Mouse (Mus musculus) limb, embryonic 10.5 days (tissue): ENCODE measurements at regions not wholly inside any gene's neighbourhood (a gene's known extent, or its start where the extent isn't known, plus 50 kb on each side); places are given as distances from the start of the nearest gene placed in this dataset.

Source experiments
- DNase-seq: peaks from one replicate; pipeline ENCODE4 v3.0.0-alpha.2; 2017; ENCODE audit warnings: low spot score
- H3K27ac ChIP-seq: fragments of 300-500 bp; sonication (generic); 2 replicates; pipeline ENCODE4 v1.5.1; 2016; ENCODE audit warnings: mild to moderate bottlenecking
- H3K27me3 ChIP-seq: fragments of 300-500 bp; sonication (generic); 2 replicates; pipeline ENCODE4 v1.6.1; 2016; ENCODE audit warnings: low read depth, mild to moderate bottlenecking; ENCODE audit not compliant: poor library complexity, severe bottlenecking
- H3K36me3 ChIP-seq: fragments of 300-500 bp; sonication (generic); 2 replicates; pipeline ENCODE4 v1.6.1; 2016; ENCODE audit warnings: mild to moderate bottlenecking, moderate library complexity
- H3K4me1 ChIP-seq: fragments of 300-500 bp; sonication (generic); 2 replicates; pipeline ENCODE4 v1.6.1; 2016
- H3K4me3 ChIP-seq: fragments of 300-500 bp; sonication (generic); 2 replicates; pipeline ENCODE4 v1.5.1; 2016; ENCODE audit warnings: mild to moderate bottlenecking, moderate library complexity
- H3K9me3 ChIP-seq: fragments of 300-500 bp; sonication (generic); replicated peaks from 2 replicates; pipeline ENCODE4 v1.6.1; 2016; ENCODE audit warnings: mild to moderate bottlenecking
- WGBS: fragments of 180-500 bp; shearing (Covaris S2); methylation state at CpG from one replicate; pipeline ENCODE4 v1.1.7; 2016; 5-methylcytosine and 5-hydroxymethylcytosine counted together

- no peak for DNase-seq
Observed at GRCm38 (mm10) chr4:47948789-47949188, 96.2 kb upstream of the Nr4a3 start.

GRCm38 (mm10) chr4:47954576-47955305 lies 90.2 kb upstream of the Nr4a3 start:
- H3K27ac ChIP-seq, result no peak overlapping the region
- no peaks in the 10 kb centered on the region for H3K4me1 ChIP-seq
- H3K9me3 ChIP-seq, result no peaks in the 10 kb centered on the region
- H3K36me3 ChIP-seq, result no peaks in the 10 kb centered on the region
- DNase-seq, result no peak
- H3K27me3 ChIP-seq, result no peaks in the 10 kb centered on the region
- 69% methylated on average over 15 of the region's 15 CpGs for WGBS
- H3K4me3 ChIP-seq, result no peak overlapping the region

More at GRCm38 (mm10) chr4:47948789-47949188, 96.2 kb upstream of the Nr4a3 start:
- no peaks in the 10 kb centered on the region for H3K4me1 ChIP-seq
- no peaks in the 10 kb centered on the region for H3K36me3 ChIP-seq
- no peak overlapping the region for H3K4me3 ChIP-seq
- H3K9me3 ChIP-seq, result no peaks in the 10 kb centered on the region
- H3K27ac ChIP-seq, result no peak overlapping the region
- 83% methylated on average over 8 of the region's 8 CpGs for WGBS
- no peaks in the 10 kb centered on the region for H3K27me3 ChIP-seq

DNA sequence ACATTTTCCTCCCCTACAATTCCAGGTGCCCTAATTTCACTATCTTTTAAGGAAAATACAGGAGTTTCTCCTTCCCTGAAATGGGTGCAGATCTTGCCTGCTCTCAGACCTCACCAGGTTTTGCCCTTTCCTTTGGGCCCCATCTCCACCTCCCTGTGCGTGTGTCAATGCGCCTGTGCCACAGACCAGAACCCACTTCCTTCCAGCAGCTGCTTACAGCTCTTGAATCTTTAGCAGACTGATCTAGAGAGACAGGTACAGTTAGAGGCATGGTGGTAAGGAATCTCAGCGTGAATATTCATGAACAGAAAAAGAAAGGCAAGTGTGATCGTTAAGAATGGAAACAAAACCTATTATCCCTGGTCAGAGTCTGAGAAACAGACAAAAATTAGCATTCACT lies 80.3 kb upstream of the Nr4a3 start:
- WGBS, result 81% methylated on average over 4 of the region's 4 CpGs
- H3K4me3 ChIP-seq, result no peak overlapping the region
- H3K9me3 ChIP-seq, result no peaks in the 10 kb centered on the region
- no peak overlapping the region for H3K27ac ChIP-seq
- H3K4me1 ChIP-seq, result no peaks in the 10 kb centered on the region
- H3K36me3 ChIP-seq, result no peaks in the 10 kb centered on the region
- no peaks in the 10 kb centered on the region for H3K27me3 ChIP-seq
- DNase-seq, result no peak

DNA sequence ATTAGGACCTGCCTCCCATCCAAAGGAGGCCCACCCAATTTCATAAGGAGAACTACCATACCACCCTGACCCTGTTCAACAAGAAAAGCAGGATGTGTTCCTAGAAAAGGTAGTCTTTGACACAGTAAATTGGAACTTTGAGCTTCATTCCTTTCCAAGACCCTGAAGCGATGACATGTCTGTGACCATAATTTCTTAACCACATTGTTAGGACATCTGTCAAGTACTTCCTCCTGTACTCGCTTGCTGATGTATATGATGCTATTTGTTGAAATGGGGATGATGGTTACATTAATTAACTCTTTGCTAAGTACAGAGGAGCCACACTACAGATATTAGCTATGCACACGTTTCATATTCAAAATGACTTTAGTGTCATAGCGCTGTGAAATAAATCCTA lies 73.1 kb upstream of the Nr4a3 start:
- Histone ChIP-seq H3K4me1 (no peaks in the 10 kb centered on the region), H3K9me3 (no peaks in the 10 kb centered on the region), H3K36me3 (no peaks in the 10 kb centered on the region), H3K4me3 (no peak overlapping the region), H3K27ac (no peak overlapping the region), H3K27me3 (no peaks in the 10 kb centered on the region)
- DNase-seq, result no peak
- 90% methylated on average over 4 of the region's 4 CpGs for WGBS

DNA sequence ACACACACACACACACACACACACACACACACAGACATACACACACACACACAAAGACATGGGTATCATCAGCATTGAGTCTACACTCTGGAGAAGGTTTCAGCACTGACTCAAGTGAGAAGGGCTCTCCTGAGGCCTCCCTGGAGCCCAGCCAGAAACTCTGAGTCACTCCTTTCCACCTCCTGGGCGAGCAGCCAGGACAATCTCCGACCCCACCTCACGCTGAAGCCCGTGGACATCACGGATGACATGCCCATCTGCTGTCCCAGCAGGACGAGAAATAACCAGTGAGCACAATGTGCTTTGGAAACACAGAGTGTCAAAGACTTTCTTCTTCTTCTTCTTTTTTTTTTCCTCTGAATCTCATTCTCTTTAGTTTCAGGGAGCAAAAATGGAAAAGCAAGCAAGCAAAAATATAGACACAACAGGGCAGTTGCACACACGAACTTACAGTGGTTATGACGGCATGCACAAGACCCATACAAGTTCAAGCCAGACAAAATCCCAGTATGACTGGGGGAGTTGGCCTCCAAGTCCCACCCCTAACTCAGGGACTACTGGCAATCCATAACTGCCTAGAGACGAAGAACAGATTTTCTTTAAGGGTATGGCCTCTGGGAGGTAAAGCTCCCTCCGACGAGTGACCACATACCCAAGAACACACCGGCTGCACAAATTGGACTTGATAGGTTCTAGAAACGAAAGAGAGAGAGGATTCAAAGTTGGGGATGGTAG lies 65.2 kb upstream of the Nr4a3 start:
- Histone ChIP-seq H3K36me3 (no peaks in the 10 kb centered on the region), H3K9me3 (no peaks in the 10 kb centered on the region), H3K27me3 (no peaks in the 10 kb centered on the region), H3K4me1 (no peaks in the 10 kb centered on the region), H3K27ac (no peak overlapping the region), H3K4me3 (no peak overlapping the region)
- 87% methylated on average over 13 of the region's 13 CpGs for WGBS
- no peak for DNase-seq
